Mouse (Mus musculus) Patski (cell line): Measurements from ENCODE around the gene Chmp1a. TPM values are rescaled to one million over a fixed set of nuclear protein-coding genes. Genes with fewer than 3 reads are reported as not detected.

Experiments used
- ATAC-seq: fragments of 100-300 bp; one replicate; pipeline ENCODE4 v1.8.0; 2021
- CTCF ChIA-PET: fragments of 350-600 bp; sonication (Branson Sonifier 250); formaldehyde crosslinking; loops from one replicate; lab custom pipeline; 2022; ENCODE audit warnings: inconsistent platforms; lab: Charles Lee
- POLR2A ChIA-PET: fragments of 350-600 bp; sonication (Branson Sonifier 250); formaldehyde crosslinking; loops from one replicate; lab custom pipeline; 2022; ENCODE audit warnings: antibody characterized with exemption, inconsistent platforms; lab: Charles Lee
- DNase-seq: peaks from one replicate; pipeline ENCODE4 v3.0.0-alpha.2; 2011; ENCODE audit warnings: low read depth, low spot score
- H3K27me3 ChIP-seq: fragments of 371-371 bp; one replicate; pipeline ENCODE4 v1.5.1; 2021
- CTCF ChIP-seq: fragments of 100-300 bp; IDR thresholded peaks from one replicate; pipeline ENCODE4 v1.5.1; 2021
- in situ Hi-C: fragments of 300-500 bp; cut with MboI; formaldehyde crosslinking; loops from 3 replicates; pipeline ENCODE4 v1.11.1; 2018; ENCODE audit warnings: low pct_unique_long_range_greater_than_20kb, mixed read lengths
- polyA plus RNA-seq: library from polyadenylated mRNA; unstranded; gene quantifications from one replicate; pipeline ENCODE4 v1.2.3, GENCODE M21; 2021

Chmp1a gene
- polyA plus RNA-seq, 1 experiment from 2014 or later, result 133 TPM

- no peak for DNase-seq
- ATAC-seq, result no peak
- no peaks in the 10 kb centered on the region for H3K27me3 ChIP-seq
- ChIA-PET CTCF (no interaction called here), POLR2A (no interaction called here)
- no peak for TF ChIP-seq CTCF
- in situ Hi-C loops, result no loop called here
Observed at GRCm38 (mm10) chr8:123247748-123248147, 35.2 kb upstream of the Chmp1a start.

DNA sequence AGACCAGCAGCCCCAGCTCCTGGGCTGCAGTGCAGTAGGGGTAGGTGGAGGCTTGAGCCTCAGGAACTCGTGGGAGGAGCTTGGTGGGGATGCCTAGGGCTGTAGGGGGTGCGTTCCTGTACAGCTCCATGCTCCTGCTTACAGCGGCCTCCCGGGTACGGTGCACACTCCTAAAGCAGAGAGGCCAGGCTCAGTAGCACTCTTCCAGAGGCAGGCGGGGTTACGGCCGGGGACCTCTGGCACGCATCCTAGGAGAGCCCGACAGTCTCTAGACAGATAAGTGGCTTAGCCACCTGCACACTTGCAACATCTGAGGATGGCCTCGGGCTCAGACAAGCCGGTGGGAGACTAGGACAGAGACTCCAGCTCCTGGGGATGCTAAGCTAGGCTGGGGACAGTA lies 33.0 kb upstream of the Chmp1a start:
- TF ChIP-seq CTCF, result no peak
- no peak for DNase-seq

DNA sequence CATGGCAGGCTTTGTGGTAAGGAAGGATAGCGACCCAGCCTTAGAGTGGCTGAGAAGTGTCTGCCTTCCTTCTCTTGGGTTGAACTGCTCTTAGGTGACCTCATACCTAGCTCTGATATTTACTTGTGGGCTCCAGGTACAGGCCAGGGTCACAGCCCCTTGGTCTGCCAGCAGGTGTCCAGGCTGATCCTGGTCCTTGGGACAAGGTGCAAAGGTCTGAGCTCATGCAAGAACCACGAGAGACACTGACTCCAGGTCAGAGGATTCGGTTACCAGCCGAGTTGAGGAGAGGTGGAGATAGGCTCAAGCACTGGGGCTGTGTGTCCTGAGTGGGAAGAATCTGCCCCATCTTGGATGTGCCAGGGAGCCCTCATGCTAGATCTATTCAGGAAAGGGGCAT lies 31.8 kb upstream of the Chmp1a start:
- no peaks in the 10 kb centered on the region for H3K27me3 ChIP-seq
- CTCF ChIA-PET, result no interaction called here
- POLR2A ChIA-PET, result interaction anchor here (1.3 kb wide), 1 partner anchor 8 kb away, joined by 4 read pairs; the partner anchor contains the start of gene Spata2l
- TF ChIP-seq CTCF, result no peak
- no peak for DNase-seq
- in situ Hi-C loops, result no loop called here
- no peak for ATAC-seq

More for the DNA sequence above, 33.0 kb upstream of the Chmp1a start:
- CTCF ChIA-PET, result interaction anchor here (1.2 to 1.9 kb wide), 2 partner anchors 9 to 10 kb away, joined by 3 to 5 read pairs; partner anchors contain the start of gene Spata2l
- ATAC-seq, result no peak
- POLR2A ChIA-PET, result interaction anchor here (1.3 kb wide), 1 partner anchor 9 kb away, joined by 4 read pairs; the partner anchor contains the start of gene Spata2l
- in situ Hi-C loops, result no loop called here
- no peaks in the 10 kb centered on the region for H3K27me3 ChIP-seq

GRCm38 (mm10) chr8:123243053-123243452 lies 30.5 kb upstream of the Chmp1a start:
- no peak for ATAC-seq
- DNase-seq, result no peak
- H3K27me3 ChIP-seq, result no peaks in the 10 kb centered on the region
- TF ChIP-seq CTCF, result no peak
- CTCF ChIA-PET, result no interaction called here
- in situ Hi-C loops, result no loop called here
- POLR2A ChIA-PET, result interaction anchor here (0.6 kb wide), 1 partner anchor 9 kb away, joined by 3 read pairs; no protein-coding TSS in a partner anchor

GRCm38 (mm10) chr8:123242107-123242923 lies 29.8 kb upstream of the Chmp1a start:
- in situ Hi-C loops, result no loop called here
- ATAC-seq, result no peak
- TF ChIP-seq CTCF, result no peak
- H3K27me3 ChIP-seq, result no peaks in the 10 kb centered on the region
- no peak for DNase-seq
- ChIA-PET CTCF (interaction anchor here (1.1 kb wide), 1 partner anchor 9 kb away, joined by 4 read pairs; no protein-coding TSS in a partner anchor), POLR2A (no interaction called here)

- no peak for DNase-seq
- ChIA-PET CTCF (no interaction called here), POLR2A (interaction anchor here (0.6 to 1.3 kb wide), 3 partner anchors 11 to 131 kb away, joined by 3 to 4 read pairs (median 4); no protein-coding TSS in a partner anchor)
- ATAC-seq, result no peak
- in situ Hi-C loops, result no loop called here
- no peak for TF ChIP-seq CTCF
- H3K27me3 ChIP-seq, result no peaks in the 10 kb centered on the region
Observed at GRCm38 (mm10) chr8:123239398-123239797, 26.8 kb upstream of the Chmp1a start.

- TF ChIP-seq CTCF, result no peak
- peak; percentile 17 for DNase-seq
- in situ Hi-C loops, result no loop called here
- ATAC-seq, result peak; percentile 78
- ChIA-PET POLR2A (interaction anchor here (0.7 to 1.5 kb wide), 5 partner anchors 9 to 49 kb away, joined by 3 to 6 read pairs (median 4); partner anchors contain the start of genes Vps9d1 and Zfp276), CTCF (interaction anchor here (1.1 to 1.9 kb wide), 5 partner anchors 9 to 129 kb away, joined by 3 to 6 read pairs (median 3); no protein-coding TSS in a partner anchor)
- no peaks in the 10 kb centered on the region for H3K27me3 ChIP-seq
Observed at GRCm38 (mm10) chr8:123235520-123236497, 23.2 kb upstream of the Chmp1a start, which contains the start of gene Spata2l. TSS of gene Spata2l (minus strand) at chr8:123236233.

DNA sequence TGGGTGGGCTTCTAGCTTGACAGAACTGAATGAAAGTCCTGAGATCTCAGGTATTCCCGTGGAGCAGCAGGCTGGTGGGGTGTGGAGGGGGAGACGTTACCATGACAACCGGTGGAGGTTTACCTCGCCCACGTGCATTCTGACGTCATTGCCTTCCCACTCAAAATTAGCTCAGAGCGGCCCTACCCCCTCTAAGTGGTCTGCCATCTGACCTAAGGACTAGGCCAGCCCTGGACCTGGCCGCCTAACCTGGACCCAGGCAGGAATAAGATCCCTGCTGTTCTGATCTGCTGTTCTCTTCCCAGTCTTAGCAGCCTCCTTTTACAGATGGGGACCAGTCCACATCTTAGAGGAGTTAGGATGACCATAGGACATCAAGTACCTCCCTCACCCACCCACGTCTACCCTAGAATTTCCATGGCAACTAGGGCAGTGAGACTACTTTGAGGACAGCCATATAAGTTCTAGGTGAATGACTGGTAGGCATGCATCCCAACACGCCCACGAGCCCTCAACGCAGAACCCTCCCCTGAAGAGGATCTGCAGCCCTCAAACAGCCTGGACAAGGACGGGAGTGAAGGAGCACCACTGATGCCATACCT lies 22.5 kb upstream of the Chmp1a start:
- ChIA-PET CTCF (interaction anchor here (1.3 to 1.5 kb wide), 3 partner anchors 9 to 128 kb away, joined by 3 to 6 read pairs (median 3); no protein-coding TSS in a partner anchor), POLR2A (interaction anchor here (1.1 to 1.5 kb wide), 4 partner anchors 8 to 20 kb away, joined by 3 to 6 read pairs (median 4); partner anchors contain the start of genes Vps9d1 and Zfp276)
- no peaks in the 10 kb centered on the region for H3K27me3 ChIP-seq
- ATAC-seq, result peak; percentile 3
- in situ Hi-C loops, result no loop called here
- DNase-seq, result no peak
- TF ChIP-seq CTCF, result no peak

GRCm38 (mm10) chr8:123233760-123234159 lies 21.2 kb upstream of the Chmp1a start:
- no peak for TF ChIP-seq CTCF
- CTCF ChIA-PET, result interaction anchor here (1.0 to 1.5 kb wide), 4 partner anchors 8 to 20 kb away, joined by 3 to 7 read pairs (median 4); partner anchors contain the start of genes Chmp1a and Spata33
- DNase-seq (no peak), ATAC-seq (no peak)
- POLR2A ChIA-PET, result interaction anchor here (0.5 to 1.4 kb wide), 5 partner anchors 9 to 106 kb away, joined by 3 to 4 read pairs (median 3); partner anchors contain the start of gene Cdk10
- no peaks in the 10 kb centered on the region for H3K27me3 ChIP-seq
- in situ Hi-C loops, result no loop called here
